Mouse (Mus musculus): ENCODE results near the gene Clstn3. TPM values are rescaled to one million over a fixed set of nuclear protein-coding genes. Genes with fewer than 3 reads are reported as not detected.
A peak's percentile ranks its signal among the peaks of the same experiment; 100 is the strongest.

Clstn3 gene
- polyA plus RNA-seq, 1 experiment, result 385 TPM

GRCm38 (mm10) chr6:124471121-124471520 lies 6.5 kb upstream of the Clstn3 start:
- WGBS, result 87% methylated on average over 3 of the region's 3 CpGs
- no peak overlapping the region for H3K27ac ChIP-seq (ENCODE audit: insufficient read depth, low read length)
- H3K27me3 ChIP-seq (ENCODE audit: control insufficient read depth, insufficient read depth, low read length), result no peaks in the 10 kb centered on the region
- DNase-seq, result no peak
- TF ChIP-seq CTCF (IDR thresholded peaks at IDR 0.05; ENCODE audit: borderline replicate concordance, insufficient read depth, low read depth, low read length) (no peak), POLR2A (IDR thresholded peaks at IDR 0.05; ENCODE audit: borderline replicate concordance, insufficient read depth, low read length) (no peak)
- H3K4me1 ChIP-seq (ENCODE audit: control insufficient read depth, insufficient read depth, low read length), result no peaks in the 10 kb centered on the region
- no peak overlapping the region for H3K4me3 ChIP-seq (replicated peaks; ENCODE audit: insufficient read depth, low read depth, low read length)

- DNase-seq, result no peak
- TF ChIP-seq CTCF (IDR thresholded peaks at IDR 0.05; ENCODE audit: borderline replicate concordance, insufficient read depth, low read depth, low read length) (no peak), POLR2A (IDR thresholded peaks at IDR 0.05; ENCODE audit: borderline replicate concordance, insufficient read depth, low read length) (no peak)
- peak overlapping the region; percentile 91 for H3K4me3 ChIP-seq (replicated peaks; ENCODE audit: insufficient read depth, low read depth, low read length)
- peaks cover 22% of the 10 kb centered on the region for H3K4me1 ChIP-seq (ENCODE audit: control insufficient read depth, insufficient read depth, low read length)
- WGBS, result 84% methylated on average over 6 of the region's 6 CpGs
- H3K27me3 ChIP-seq (ENCODE audit: control insufficient read depth, insufficient read depth, low read length), result no peaks in the 10 kb centered on the region
- peak overlapping the region; percentile 93 for H3K27ac ChIP-seq (ENCODE audit: insufficient read depth, low read length)
Measured at GRCm38 (mm10) chr6:124465729-124466128, 1.1 kb upstream of the Clstn3 start.

GRCm38 (mm10) chr6:124465299-124465698 lies 705 bp upstream of the Clstn3 start:
- TF ChIP-seq POLR2A (IDR thresholded peaks at IDR 0.05; ENCODE audit: borderline replicate concordance, insufficient read depth, low read length), result no peak
- no peak for TF ChIP-seq CTCF (IDR thresholded peaks at IDR 0.05; ENCODE audit: borderline replicate concordance, insufficient read depth, low read depth, low read length)
- Histone ChIP-seq H3K27me3 (ENCODE audit: control insufficient read depth, insufficient read depth, low read length) (no peaks in the 10 kb centered on the region), H3K27ac (ENCODE audit: insufficient read depth, low read length) (peak overlapping the region; percentile 93), H3K4me1 (ENCODE audit: control insufficient read depth, insufficient read depth, low read length) (peaks cover 26% of the 10 kb centered on the region), H3K4me3 (replicated peaks; ENCODE audit: insufficient read depth, low read depth, low read length) (peak overlapping the region; percentile 91)
- DNase-seq, result peak; percentile 34 to 55
- 22% methylated on average over 6 of the region's 6 CpGs for WGBS

- no peaks in the 10 kb centered on the region for H3K27me3 ChIP-seq (ENCODE audit: control insufficient read depth, insufficient read depth, low read length)
- H3K4me3 ChIP-seq (replicated peaks; ENCODE audit: insufficient read depth, low read depth, low read length), result peak overlapping the region; percentile 91
- TF ChIP-seq CTCF (IDR thresholded peaks at IDR 0.05; ENCODE audit: borderline replicate concordance, insufficient read depth, low read depth, low read length) (no peak), POLR2A (IDR thresholded peaks at IDR 0.05; ENCODE audit: borderline replicate concordance, insufficient read depth, low read length) (no peak)
- DNase-seq, result peak; percentile 51 to 58
- peaks cover 35% of the 10 kb centered on the region for H3K4me1 ChIP-seq (ENCODE audit: control insufficient read depth, insufficient read depth, low read length)
- peak overlapping the region; percentile 89 for H3K27ac ChIP-seq (ENCODE audit: insufficient read depth, low read length)
- WGBS, result 4% methylated on average over 8 of the region's 8 CpGs
Measured at GRCm38 (mm10) chr6:124463881-124464291, 708 bp downstream of the Clstn3 start.

GRCm38 (mm10) chr6:124459388-124459787 lies 5.2 kb downstream of the Clstn3 start:
- Histone ChIP-seq H3K4me1 (ENCODE audit: control insufficient read depth, insufficient read depth, low read length) (peaks cover 36% of the 10 kb centered on the region), H3K27me3 (ENCODE audit: control insufficient read depth, insufficient read depth, low read length) (no peaks in the 10 kb centered on the region), H3K27ac (ENCODE audit: insufficient read depth, low read length) (peak overlapping the region; percentile 47; the same call in 1 of the 2 replicates), H3K4me3 (replicated peaks; ENCODE audit: insufficient read depth, low read depth, low read length) (no peak overlapping the region)
- TF ChIP-seq POLR2A (IDR thresholded peaks at IDR 0.05; ENCODE audit: borderline replicate concordance, insufficient read depth, low read length), result no peak
- TF ChIP-seq CTCF (IDR thresholded peaks at IDR 0.05; ENCODE audit: borderline replicate concordance, insufficient read depth, low read depth, low read length), result no peak
- 87% methylated on average over 4 of the region's 4 CpGs for WGBS
- DNase-seq, result no peak

- 25% methylated on average over 11 of the region's 11 CpGs for WGBS
- no peaks in the 10 kb centered on the region for H3K27me3 ChIP-seq (ENCODE audit: control insufficient read depth, insufficient read depth, low read length)
- no peak overlapping the region for H3K27ac ChIP-seq (ENCODE audit: insufficient read depth, low read length)
- no peak overlapping the region for H3K4me3 ChIP-seq (replicated peaks; ENCODE audit: insufficient read depth, low read depth, low read length)
- DNase-seq, result peak; percentile 97 to 99
- H3K4me1 ChIP-seq (ENCODE audit: control insufficient read depth, insufficient read depth, low read length), result peaks cover 36% of the 10 kb centered on the region
- no peak for TF ChIP-seq POLR2A (IDR thresholded peaks at IDR 0.05; ENCODE audit: borderline replicate concordance, insufficient read depth, low read length)
- TF ChIP-seq CTCF (IDR thresholded peaks at IDR 0.05; ENCODE audit: borderline replicate concordance, insufficient read depth, low read depth, low read length), result no peak
Measured at GRCm38 (mm10) chr6:124458505-124458904, 6.1 kb downstream of the Clstn3 start.

- no peak overlapping the region for H3K27ac ChIP-seq (ENCODE audit: insufficient read depth, low read length)
- no peaks in the 10 kb centered on the region for H3K27me3 ChIP-seq (ENCODE audit: control insufficient read depth, insufficient read depth, low read length)
- DNase-seq, result peak; percentile 41 to 49
- 53% methylated on average over 5 of the region's 5 CpGs for WGBS
- H3K4me1 ChIP-seq (ENCODE audit: control insufficient read depth, insufficient read depth, low read length), result peaks cover 34% of the 10 kb centered on the region
- no peak overlapping the region for H3K4me3 ChIP-seq (replicated peaks; ENCODE audit: insufficient read depth, low read depth, low read length)
- TF ChIP-seq CTCF (IDR thresholded peaks at IDR 0.05; ENCODE audit: borderline replicate concordance, insufficient read depth, low read depth, low read length), result no peak
Measured at GRCm38 (mm10) chr6:124457827-124458226, 6.8 kb downstream of the Clstn3 start.

GRCm38 (mm10) chr6:124456243-124456642 lies 8.4 kb downstream of the Clstn3 start:
- Histone ChIP-seq H3K4me3 (replicated peaks; ENCODE audit: insufficient read depth, low read depth, low read length) (no peak overlapping the region), H3K27ac (ENCODE audit: insufficient read depth, low read length) (no peak overlapping the region), H3K27me3 (ENCODE audit: control insufficient read depth, insufficient read depth, low read length) (no peaks in the 10 kb centered on the region), H3K4me1 (ENCODE audit: control insufficient read depth, insufficient read depth, low read length) (peaks cover 24% of the 10 kb centered on the region)
- WGBS, result 98% methylated on average over 5 of the region's 5 CpGs
- TF ChIP-seq CTCF (IDR thresholded peaks at IDR 0.05; ENCODE audit: borderline replicate concordance, insufficient read depth, low read depth, low read length) (no peak), POLR2A (IDR thresholded peaks at IDR 0.05; ENCODE audit: borderline replicate concordance, insufficient read depth, low read length) (no peak)
- DNase-seq, result no peak

Measured in cerebellum, adult 2 months (tissue).